Mouse (Mus musculus) limb, embryonic 12.5 days (tissue): Measurements from ENCODE around the gene Siae. TPM values are rescaled to one million over a fixed set of nuclear protein-coding genes. Genes with fewer than 3 reads are reported as not detected.

ENCODE experiments used
- ATAC-seq: fragments of 200-750 bp; cut with Nextera tagmentation; 2 replicates; pipeline ENCODE4 v1.8.0; 2017; ENCODE audit warnings: low read depth, moderate TSS enrichment; ENCODE audit not compliant: insufficient number of reproducible peaks, insufficient read depth, low FRiP score, low TSS enrichment
- H3K27ac ChIP-seq: fragments of 300-500 bp; sonication (generic); 2 replicates; pipeline ENCODE4 v1.5.1; 2016; ENCODE audit warnings: mild to moderate bottlenecking, moderate library complexity
- H3K27me3 ChIP-seq: fragments of 300-500 bp; sonication (generic); 2 replicates; pipeline ENCODE4 v1.6.1; 2016; ENCODE audit warnings: mild to moderate bottlenecking, moderate library complexity
- H3K36me3 ChIP-seq: fragments of 300-500 bp; sonication (generic); 2 replicates; pipeline ENCODE4 v1.6.1; 2016; ENCODE audit warnings: mild to moderate bottlenecking, moderate library complexity
- H3K4me1 ChIP-seq: fragments of 300-500 bp; sonication (generic); replicated peaks from 2 replicates; pipeline ENCODE4 v1.6.1; 2016
- H3K4me2 ChIP-seq: fragments of 300-500 bp; sonication (generic); 2 replicates; pipeline ENCODE4 v1.6.1; 2016; ENCODE audit warnings: mild to moderate bottlenecking, moderate library complexity
- H3K4me3 ChIP-seq: fragments of 300-500 bp; sonication (generic); replicated peaks from 2 replicates; pipeline ENCODE4 v1.5.1; 2016; ENCODE audit warnings: mild to moderate bottlenecking
- H3K9ac ChIP-seq: fragments of 300-500 bp; sonication (generic); replicated peaks from 2 replicates; pipeline ENCODE4 v1.6.1; 2016; ENCODE audit warnings: mild to moderate bottlenecking, moderate library complexity
- H3K9me3 ChIP-seq: fragments of 300-500 bp; sonication (generic); 2 replicates; pipeline ENCODE4 v1.6.1; 2016; ENCODE audit warnings: mild to moderate bottlenecking, moderate library complexity
- WGBS: fragments of 180-500 bp; shearing (Covaris S2); methylation state at CpG from one replicate; pipeline ENCODE4 v1.1.7; 2016; 5-methylcytosine and 5-hydroxymethylcytosine counted together
- polyA plus RNA-seq: library from polyadenylated mRNA; unstranded; fragments of >200 nt; fragmentation: Nextera tagmentation; extraction: Ambion mirVana; gene quantifications from 2 replicates; pipeline ENCODE4 v1.2.1, GENCODE M21; 2016

Gene Siae
- polyA plus RNA-seq, 1 experiment from 2014 or later: 4.5 TPM

DNA sequence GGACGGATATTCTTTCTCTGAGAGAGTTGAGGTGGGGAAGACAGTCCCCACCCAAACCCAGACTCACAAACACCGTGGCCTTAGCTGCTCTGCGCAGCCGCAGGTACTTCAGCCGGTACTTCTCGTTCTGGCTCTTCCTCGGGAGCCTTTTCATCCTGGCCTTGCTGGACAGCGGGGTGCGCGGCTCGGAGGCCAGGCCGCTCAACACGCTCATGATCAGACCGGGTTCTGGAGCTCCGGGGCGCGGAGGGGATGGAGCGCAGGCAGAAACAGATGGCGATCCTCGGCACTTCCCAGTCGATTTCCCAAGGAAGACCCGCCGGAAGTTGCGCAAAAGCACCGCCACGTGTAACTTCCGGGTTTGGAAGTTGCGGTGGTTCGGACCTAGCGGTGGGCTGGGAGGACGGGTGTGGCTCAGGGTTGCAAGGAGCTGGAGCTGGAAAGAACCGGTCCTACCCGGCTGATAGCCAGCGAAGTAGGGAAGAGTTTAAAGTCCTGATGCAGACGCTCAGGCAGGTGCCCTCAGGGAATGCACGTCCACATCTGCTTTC is 101.5 kb downstream of the Siae start, which contains the start of gene Tbrg1:
Tbrg1 (minus strand) TSS at position 382 of the 551 bp plus-strand sequence.
- Histone ChIP-seq H3K36me3 (peaks cover 27% of the 10 kb centered on the region), H3K27me3 (no peaks in the 10 kb centered on the region), H3K9ac (peak within 1 kb of the TSS; percentile 73), H3K4me1 (peaks cover 10% of the 10 kb centered on the region; the same call in 1 of the 2 replicates), H3K27ac (peak within 1 kb of the TSS; percentile 92), H3K4me3 (peak within 1 kb of the TSS; percentile 72), H3K9me3 (no peaks in the 10 kb centered on the region), H3K4me2 (peak within 1 kb of the TSS; percentile 68)
- under 1% methylated on average over 36 of the region's 36 CpGs for WGBS
- peak; percentile 91 for ATAC-seq

DNA sequence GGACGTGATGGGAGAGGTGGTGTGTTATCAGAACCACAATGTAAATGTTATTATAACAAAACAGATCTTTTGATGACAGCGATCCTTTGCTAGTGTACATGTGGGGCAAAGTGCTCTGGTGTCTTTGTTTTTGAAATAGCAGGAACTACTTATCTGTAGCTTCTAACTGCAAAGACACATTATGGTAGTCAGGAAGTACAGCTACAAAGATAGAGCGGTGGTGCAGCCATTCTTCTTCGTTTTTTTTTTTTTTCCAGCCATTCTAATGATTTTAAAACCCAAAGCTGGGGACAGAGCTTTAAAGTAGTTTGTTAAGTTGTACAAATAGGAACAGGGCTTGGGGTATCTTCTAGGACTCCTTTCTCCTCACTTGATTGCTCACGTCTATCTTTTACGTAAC is 103.9 kb downstream of the Siae start:
- no peak overlapping the region for H3K27ac ChIP-seq
- peaks cover 3% of the 10 kb centered on the region for H3K36me3 ChIP-seq
- H3K4me1 ChIP-seq: peaks cover 10% of the 10 kb centered on the region; the same call in 1 of the 2 replicates
- H3K9me3 ChIP-seq: no peaks in the 10 kb centered on the region
- WGBS: 87% methylated on average over 6 of the region's 6 CpGs
- H3K27me3 ChIP-seq: no peaks in the 10 kb centered on the region
- no peak for ATAC-seq
- no peak overlapping the region for H3K4me2 ChIP-seq
- no peak overlapping the region for H3K4me3 ChIP-seq
- H3K9ac ChIP-seq: no peak overlapping the region

DNA sequence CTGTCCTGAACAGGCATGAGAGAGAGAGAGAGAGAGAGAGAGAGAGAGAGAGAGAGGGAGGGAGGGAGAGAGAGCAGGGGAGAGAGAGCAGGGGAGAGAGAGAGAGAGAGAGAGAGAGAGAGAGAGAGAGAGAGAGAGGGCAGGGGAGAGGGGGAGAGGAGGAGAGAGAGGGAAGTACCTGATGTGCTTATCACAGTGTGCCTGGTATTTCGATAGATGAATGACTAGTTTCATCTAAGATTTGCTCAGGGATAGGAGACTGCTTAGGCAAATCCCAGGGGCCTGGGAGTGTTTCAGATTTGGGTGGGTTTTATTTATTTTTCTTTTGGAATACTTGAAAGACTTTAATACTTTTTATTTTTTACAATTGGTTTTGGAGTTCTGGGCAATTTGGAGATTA is 107.7 kb downstream of the Siae start:
- WGBS: 74% methylated on average over 1 of the region's 1 CpGs
- no peak overlapping the region for H3K9ac ChIP-seq
- H3K4me3 ChIP-seq: no peak overlapping the region
- no peak overlapping the region for H3K4me2 ChIP-seq
- no peak overlapping the region for H3K27ac ChIP-seq
- H3K36me3 ChIP-seq: no peaks in the 10 kb centered on the region
- no peaks in the 10 kb centered on the region for H3K27me3 ChIP-seq
- no peak for ATAC-seq
- no peaks in the 10 kb centered on the region for H3K4me1 ChIP-seq
- H3K9me3 ChIP-seq: no peaks in the 10 kb centered on the region

DNA sequence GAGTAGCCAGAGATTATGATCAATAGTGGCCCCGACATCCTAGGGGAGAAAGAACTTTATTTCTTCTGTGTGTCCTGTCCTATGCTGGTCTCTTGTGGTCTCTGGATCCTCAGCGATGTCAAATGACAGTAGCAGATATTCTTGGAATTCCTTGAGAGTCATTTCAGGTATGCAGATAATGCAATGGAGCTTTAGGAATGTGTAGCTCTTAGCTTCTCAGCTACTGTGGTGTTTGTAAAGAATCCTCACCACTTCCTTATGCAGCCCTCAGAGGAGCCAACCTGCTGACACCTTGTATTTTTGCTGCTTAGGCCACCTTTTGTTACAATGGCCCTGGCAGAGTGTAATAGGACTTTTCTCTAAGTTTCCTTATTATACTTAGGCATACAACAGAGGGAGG is 109.1 kb downstream of the Siae start:
- no peaks in the 10 kb centered on the region for H3K36me3 ChIP-seq
- H3K4me2 ChIP-seq: no peak overlapping the region
- no peaks in the 10 kb centered on the region for H3K4me1 ChIP-seq
- 81% methylated on average over 2 of the region's 2 CpGs for WGBS
- H3K27ac ChIP-seq: no peak overlapping the region
- H3K4me3 ChIP-seq: no peak overlapping the region
- H3K9ac ChIP-seq: no peak overlapping the region
- no peaks in the 10 kb centered on the region for H3K27me3 ChIP-seq
- H3K9me3 ChIP-seq: no peaks in the 10 kb centered on the region
- ATAC-seq: no peak

DNA sequence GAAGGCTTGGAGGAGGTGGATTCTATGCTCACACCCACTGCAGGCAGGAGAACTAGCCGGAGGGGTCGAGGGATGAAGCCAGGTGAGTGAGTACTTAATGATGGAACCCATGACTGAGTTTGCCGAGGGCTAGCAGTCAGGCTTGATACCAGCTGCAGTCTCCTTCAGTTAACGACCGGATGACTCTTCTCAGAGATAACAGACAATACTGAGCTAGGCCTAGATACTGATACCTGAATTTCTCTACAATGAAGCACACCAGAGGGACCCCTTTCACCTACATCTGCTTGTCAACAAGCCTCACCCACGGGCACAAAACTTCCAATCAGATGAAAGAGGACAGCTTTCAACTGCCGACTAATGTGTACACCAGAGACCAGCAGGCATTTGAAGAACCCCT is 110.5 kb downstream of the Siae start:
- no peak overlapping the region for H3K9ac ChIP-seq
- ATAC-seq: no peak
- no peaks in the 10 kb centered on the region for H3K9me3 ChIP-seq
- no peak overlapping the region for H3K27ac ChIP-seq
- no peaks in the 10 kb centered on the region for H3K36me3 ChIP-seq
- H3K27me3 ChIP-seq: no peaks in the 10 kb centered on the region
- 74% methylated on average over 7 of the region's 7 CpGs for WGBS
- no peaks in the 10 kb centered on the region for H3K4me1 ChIP-seq
- H3K4me2 ChIP-seq: no peak overlapping the region
- H3K4me3 ChIP-seq: no peak overlapping the region

DNA sequence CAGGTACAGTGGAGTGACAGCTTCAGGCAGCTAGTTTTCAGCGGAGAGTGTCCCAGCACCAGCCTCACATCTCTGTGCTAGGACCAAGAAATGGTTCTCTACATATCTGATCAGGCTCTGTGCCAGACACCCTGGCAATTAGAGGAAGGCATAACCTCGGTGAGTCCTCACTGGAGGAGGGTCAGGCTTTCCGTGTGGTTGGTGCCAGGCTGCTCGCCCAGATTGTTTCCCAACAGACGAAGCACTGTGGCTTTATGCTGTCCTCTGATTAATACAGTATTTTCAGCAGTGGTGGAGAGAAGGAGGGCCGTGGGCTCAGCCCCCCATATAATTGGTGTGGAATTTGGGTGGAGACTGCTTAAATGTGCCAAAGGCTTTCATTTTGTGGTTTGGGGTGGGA is 113.6 kb downstream of the Siae start, which contains the start of gene Panx3:
Panx3 (minus strand) TSS at position 121 of the 400 bp plus-strand sequence.
- Histone ChIP-seq H3K27me3 (no peaks in the 10 kb centered on the region), H3K36me3 (no peaks in the 10 kb centered on the region), H3K4me2 (no peak within 1 kb of the TSS), H3K9me3 (no peaks in the 10 kb centered on the region), H3K4me1 (no peaks in the 10 kb centered on the region), H3K9ac (no peak within 1 kb of the TSS), H3K27ac (no peak within 1 kb of the TSS), H3K4me3 (no peak within 1 kb of the TSS)
- no peak for ATAC-seq
- 68% methylated on average over 6 of the region's 6 CpGs for WGBS

DNA sequence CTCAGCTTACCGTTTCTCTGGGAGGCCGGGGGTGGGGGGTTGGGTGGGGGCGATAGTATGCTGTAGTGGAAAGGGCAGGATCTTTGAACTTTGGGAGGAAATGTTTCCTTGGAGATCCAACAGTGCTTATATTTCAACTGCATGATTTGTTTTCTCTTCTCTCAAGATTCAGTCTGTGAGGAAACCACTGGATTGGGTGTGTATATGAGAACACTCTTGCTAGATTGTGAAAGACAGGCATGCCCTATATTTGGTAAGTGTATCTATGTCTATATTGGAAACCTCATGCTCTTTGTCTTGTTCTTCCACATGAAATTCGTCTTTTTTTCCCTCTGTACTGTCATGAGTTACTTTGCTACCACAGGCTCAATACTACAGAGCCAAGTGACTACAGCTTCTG is 114.2 kb downstream of the Siae start:
- no peak for ATAC-seq
- Histone ChIP-seq H3K27ac (no peak overlapping the region), H3K4me2 (no peak overlapping the region), H3K4me3 (no peak overlapping the region), H3K9ac (no peak overlapping the region), H3K4me1 (no peaks in the 10 kb centered on the region), H3K27me3 (no peaks in the 10 kb centered on the region), H3K9me3 (no peaks in the 10 kb centered on the region), H3K36me3 (no peaks in the 10 kb centered on the region)
- WGBS: 73% methylated on average over 4 of the region's 4 CpGs

DNA sequence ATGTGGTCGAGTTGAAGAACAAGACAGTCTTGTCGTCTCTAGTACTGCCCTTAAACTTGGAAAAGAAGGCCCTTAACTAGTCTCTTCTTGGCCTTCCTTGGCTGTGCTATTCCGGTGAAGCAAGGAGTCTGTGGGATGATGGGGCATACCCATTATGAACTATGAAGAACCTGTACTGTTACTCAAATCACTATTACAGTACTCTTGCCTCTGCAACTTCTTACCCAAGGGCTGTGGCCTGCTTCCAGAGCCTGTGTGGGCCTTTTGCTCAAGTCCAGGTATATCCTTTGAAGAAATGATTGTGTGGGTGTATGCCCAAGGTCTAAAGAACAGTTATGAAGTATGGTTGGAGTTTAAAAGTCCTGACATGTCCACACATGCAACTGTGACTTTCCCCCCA is 114.8 kb downstream of the Siae start:
- no peak overlapping the region for H3K27ac ChIP-seq
- no peak overlapping the region for H3K4me2 ChIP-seq
- H3K4me3 ChIP-seq: no peak overlapping the region
- H3K27me3 ChIP-seq: no peaks in the 10 kb centered on the region
- no peaks in the 10 kb centered on the region for H3K4me1 ChIP-seq
- no peak for ATAC-seq
- no peak overlapping the region for H3K9ac ChIP-seq
- no peaks in the 10 kb centered on the region for H3K9me3 ChIP-seq
- 91% methylated on average over 3 of the region's 3 CpGs for WGBS
- H3K36me3 ChIP-seq: no peaks in the 10 kb centered on the region

DNA sequence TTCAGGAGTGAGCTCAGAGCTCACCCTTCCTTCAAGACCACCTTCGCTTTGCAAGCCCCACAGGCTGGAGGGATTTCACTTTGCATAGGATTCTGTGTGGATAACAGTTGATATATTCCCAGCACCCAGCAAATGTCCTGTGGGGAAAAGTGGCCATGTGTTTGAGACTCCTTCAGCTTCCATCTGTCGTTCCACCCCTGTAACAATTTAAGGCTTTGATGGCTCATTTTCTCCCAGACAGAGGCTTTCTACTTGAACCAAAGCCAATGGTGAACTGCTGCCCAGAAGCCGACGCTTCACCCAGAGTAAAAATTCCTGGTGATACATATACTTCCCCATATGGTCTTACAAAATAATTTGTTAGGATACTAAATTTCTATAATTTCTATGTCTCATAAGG is 119.8 kb downstream of the Siae start:
- ATAC-seq: no peak
- Histone ChIP-seq H3K36me3 (no peaks in the 10 kb centered on the region), H3K4me3 (no peak overlapping the region), H3K4me2 (no peak overlapping the region), H3K9ac (no peak overlapping the region), H3K9me3 (no peaks in the 10 kb centered on the region), H3K27ac (no peak overlapping the region), H3K4me1 (no peaks in the 10 kb centered on the region), H3K27me3 (no peaks in the 10 kb centered on the region)
- WGBS: 89% methylated on average over 4 of the region's 4 CpGs

DNA sequence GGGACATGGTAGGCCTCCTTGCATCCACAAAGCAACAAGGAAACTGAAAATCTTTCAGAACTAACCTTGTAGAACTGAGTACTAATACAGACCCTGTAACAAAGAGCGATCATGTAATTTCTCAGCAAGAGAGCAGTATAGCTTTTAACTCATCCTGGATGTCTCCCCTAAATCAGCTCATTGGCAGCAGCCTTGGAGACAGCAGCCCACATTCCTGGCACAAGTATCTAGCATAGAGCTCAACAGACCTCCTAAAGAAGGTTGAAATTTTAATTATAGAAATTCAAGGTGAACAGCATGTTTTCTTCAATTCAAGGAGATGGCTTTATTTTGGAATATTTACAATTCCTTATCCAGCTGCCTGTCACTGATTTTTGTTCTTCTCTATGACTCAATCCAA is 125.6 kb downstream of the Siae start:
- ATAC-seq: no peak
- Histone ChIP-seq H3K9me3 (no peaks in the 10 kb centered on the region), H3K4me3 (no peak overlapping the region), H3K4me1 (no peaks in the 10 kb centered on the region), H3K36me3 (no peaks in the 10 kb centered on the region), H3K4me2 (no peak overlapping the region), H3K27ac (no peak overlapping the region), H3K9ac (no peak overlapping the region), H3K27me3 (no peaks in the 10 kb centered on the region)
- 96% methylated on average over 1 of the region's 1 CpGs for WGBS

DNA sequence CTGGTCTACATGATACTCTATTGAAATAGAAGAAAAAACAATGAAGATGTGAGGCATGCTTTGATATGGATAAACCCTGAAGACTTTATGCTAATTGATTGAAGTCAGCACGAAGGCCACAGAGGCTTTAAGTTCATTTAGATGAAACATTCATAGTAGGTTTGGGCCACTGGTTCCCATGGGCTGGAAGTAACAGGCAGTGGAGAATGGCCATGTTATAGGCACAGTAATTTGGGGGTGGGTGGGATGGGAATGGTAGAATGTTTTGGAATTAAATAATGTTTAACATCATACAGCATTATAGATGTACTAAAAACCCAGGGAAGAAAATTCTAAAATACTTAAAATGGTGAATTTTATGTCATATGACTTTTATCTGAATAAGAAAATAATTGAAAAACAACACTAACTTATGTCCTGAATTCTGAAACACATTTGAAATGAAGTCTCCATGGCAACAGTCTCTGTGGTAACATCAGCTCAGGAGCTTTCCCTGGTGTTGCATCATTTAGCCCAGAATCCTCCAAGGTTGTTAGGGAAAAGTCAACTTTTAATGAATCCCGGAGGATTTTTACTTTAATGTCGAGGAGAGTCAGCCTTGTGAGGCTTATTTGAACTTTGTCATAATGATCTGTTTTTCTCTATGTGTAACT is 131.9 kb downstream of the Siae start:
- Histone ChIP-seq H3K9me3 (no peaks in the 10 kb centered on the region), H3K9ac (no peak overlapping the region), H3K27me3 (no peaks in the 10 kb centered on the region), H3K4me3 (no peak overlapping the region), H3K4me1 (no peaks in the 10 kb centered on the region), H3K27ac (no peak overlapping the region), H3K36me3 (no peaks in the 10 kb centered on the region), H3K4me2 (no peak overlapping the region)
- WGBS: 77% methylated on average over 3 of the region's 3 CpGs
- ATAC-seq: no peak

DNA sequence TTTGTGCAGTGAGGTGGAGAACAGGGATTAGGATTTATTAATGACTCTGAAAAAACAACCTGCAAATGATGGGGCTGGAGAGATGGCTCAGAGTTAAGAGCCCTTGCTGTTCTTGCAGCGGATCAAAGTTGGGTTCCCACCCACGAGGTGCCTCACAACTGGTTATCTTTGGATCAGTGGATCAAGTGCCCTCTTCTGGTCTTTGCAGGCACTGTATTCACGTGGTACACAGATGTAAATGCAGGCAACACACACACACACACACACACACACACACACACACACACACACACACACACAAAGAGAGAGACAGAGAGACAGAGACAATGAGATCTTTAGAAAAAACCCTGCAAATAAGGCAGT is 132.4 kb downstream of the Siae start:
- H3K9me3 ChIP-seq: no peaks in the 10 kb centered on the region
- H3K9ac ChIP-seq: no peak overlapping the region
- no peaks in the 10 kb centered on the region for H3K36me3 ChIP-seq
- WGBS: 45% methylated on average over 3 of the region's 3 CpGs
- no peak overlapping the region for H3K4me3 ChIP-seq
- no peak for ATAC-seq
- no peaks in the 10 kb centered on the region for H3K4me1 ChIP-seq
- H3K27me3 ChIP-seq: no peaks in the 10 kb centered on the region
- no peak overlapping the region for H3K4me2 ChIP-seq
- no peak overlapping the region for H3K27ac ChIP-seq
